Mouse (Mus musculus) layer of hippocampus, adult 9-10 months (tissue): ENCODE results near the gene H2afv.
A peak's percentile ranks its signal among the peaks of the same experiment; 100 is the strongest.

ENCODE experiments used
- DNase-seq: peaks from one replicate; pipeline ENCODE4 v3.0.0; 2022; ENCODE audit warnings: low spot score

The H2afv gene

GRCm38 (mm10) chr11:6390376-6391053, 53.7 kb downstream of the H2afv start:
- DNase-seq = no peak

GRCm38 (mm10) chr11:6389483-6389921, 54.7 kb downstream of the H2afv start:
- DNase-seq = no peak

DNA sequence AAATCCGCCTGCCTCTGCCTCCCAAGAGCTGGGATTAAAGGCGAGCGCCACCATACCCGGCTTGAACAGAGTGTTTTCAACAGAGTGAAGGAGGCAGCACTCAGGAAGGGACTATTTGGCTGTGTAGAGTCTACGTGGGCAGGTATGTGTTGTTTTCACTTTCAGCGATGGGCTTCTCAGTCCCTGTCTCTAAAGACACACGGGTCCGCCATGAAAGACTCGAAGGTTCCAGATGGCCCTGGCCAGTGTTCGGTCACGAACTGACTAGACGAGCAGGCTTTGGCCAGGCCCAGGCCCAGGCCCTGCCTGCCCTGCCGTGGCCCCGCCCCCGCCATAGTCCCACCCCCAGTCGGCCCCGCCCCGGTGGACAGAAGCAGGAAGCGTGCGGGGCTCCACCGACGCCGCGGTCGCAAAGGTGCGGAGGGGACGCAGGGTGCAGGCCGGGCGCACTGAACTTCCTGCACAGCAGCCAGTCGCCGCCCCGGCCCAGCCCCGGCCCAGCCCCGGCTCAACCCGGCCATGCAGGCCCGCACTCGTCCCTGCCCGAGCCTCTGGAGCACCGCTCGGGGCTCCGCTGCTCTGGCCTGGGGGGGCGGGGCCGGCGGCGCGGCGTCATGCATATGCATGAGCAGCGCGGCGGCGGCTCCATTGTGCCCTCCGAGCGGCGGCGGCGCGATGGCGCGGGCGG, 55.4 kb downstream of the H2afv start, which contains the start of gene Zmiz2:
Gene Zmiz2, plus strand, starts transcription at position 349 of the 688 bp plus-strand sequence.
- DNase-seq = peak; percentile 80

DNA sequence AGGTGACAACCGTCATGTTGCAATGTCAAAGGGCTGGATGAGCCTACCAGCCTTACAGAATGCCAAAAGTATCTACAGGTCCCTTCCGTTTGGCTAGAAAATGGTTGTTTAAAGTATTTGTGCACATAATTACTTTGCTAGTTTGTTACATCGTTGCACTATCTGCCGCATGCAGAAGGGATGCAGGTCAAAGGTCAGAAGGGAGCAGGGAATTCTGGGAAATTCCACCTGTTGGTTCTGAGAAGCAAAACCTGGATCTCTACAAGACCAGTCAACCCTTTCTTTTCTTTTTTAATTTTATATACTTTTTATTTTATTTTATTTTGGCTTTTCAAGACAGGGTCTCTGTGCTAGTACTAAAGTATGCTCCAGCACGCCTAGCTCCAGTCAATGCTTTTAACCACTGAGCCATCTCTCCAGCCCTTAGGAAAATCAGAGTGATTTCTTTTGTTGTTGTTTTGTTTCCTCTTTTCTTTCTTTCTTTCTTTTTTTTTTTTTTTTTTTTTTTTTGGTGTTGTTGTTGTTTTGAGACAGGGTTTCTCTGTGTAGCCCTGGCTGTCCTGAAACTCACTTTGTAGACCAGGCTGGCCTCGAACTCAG, 56.0 kb downstream of the H2afv start:
- DNase-seq = no peak

DNA sequence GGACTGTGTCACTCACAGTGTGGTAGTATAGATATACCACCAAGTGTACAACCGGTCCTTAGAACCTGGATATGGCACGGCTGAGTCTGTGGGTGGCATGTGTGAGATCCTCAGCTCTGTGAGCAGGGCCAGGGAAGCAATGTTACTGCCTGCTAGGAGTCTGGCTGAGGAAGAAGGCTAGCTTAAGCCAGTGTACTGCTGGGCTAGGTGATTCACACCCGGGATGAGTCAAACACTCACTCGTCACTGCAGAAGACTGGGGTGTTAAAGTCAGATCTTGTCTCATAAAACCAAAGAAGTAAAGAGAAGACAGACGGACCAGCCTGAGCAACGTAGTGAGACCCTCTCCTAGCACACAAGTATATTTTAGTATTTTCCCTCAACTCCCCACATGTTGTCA, 63.3 kb downstream of the H2afv start:
- DNase-seq = no peak
